Mouse (Mus musculus) C2C12 (cell line): ENCODE data around the gene Adm2.

ENCODE experiments used
- CTCF ChIP-seq: IDR thresholded peaks from one replicate; pipeline ENCODE4 v1.5.1; 2011; ENCODE audit not compliant: control insufficient read depth, insufficient read depth, insufficient read length
- USF1 ChIP-seq: IDR thresholded peaks from one replicate; pipeline ENCODE4 v1.6.1; 2011; ENCODE audit warnings: low read depth, mild to moderate bottlenecking, control low read depth, moderate library complexity

DNA sequence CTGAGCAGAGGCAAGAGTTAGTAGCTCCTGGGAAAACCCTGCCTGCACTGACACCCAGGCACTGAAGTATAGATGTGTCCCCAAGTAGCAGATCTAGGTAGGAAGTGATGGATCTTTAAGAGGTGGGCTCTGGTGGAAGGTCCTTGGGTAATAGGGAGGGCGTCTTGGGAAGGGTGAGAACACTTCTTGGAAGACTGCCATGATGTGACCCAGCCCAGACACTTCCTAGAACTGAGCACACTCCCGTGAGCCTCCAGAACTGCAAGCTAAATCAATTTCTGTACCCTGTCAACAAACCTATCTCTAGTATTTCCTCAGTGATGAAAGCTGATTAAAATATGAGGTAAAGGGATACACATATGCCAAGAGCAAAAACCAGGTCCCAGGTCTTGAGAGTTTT is 29.7 kb upstream of the Adm2 start:
- TF ChIP-seq CTCF (no peak), USF1 (no peak)
